Mouse (Mus musculus): ENCODE data around the gene Bid.
"Not testable (repeated sequence)": the region's sequence is repeated elsewhere in the genome, so short reads cannot be mapped to it uniquely, and the experiment has no call there.

Bid gene

GRCm38 (mm10) chr6:120934176-120934575, 17.5 kb upstream of the Bid start:
- DNase-seq (ENCODE audit: low spot score): no peak

GRCm38 (mm10) chr6:120933670-120934069, 17.0 kb upstream of the Bid start:
- DNase-seq (ENCODE audit: low spot score): no peak

GRCm38 (mm10) chr6:120932597-120932996, 15.9 kb upstream of the Bid start:
- no peak for DNase-seq (ENCODE audit: low spot score)

- no peak for DNase-seq (ENCODE audit: low spot score)
These were observed 14.0 kb upstream of the Bid start for GRCm38 (mm10) chr6:120930450-120931306.

- DNase-seq (ENCODE audit: low spot score): no peak
These were observed 12.8 kb upstream of the Bid start for GRCm38 (mm10) chr6:120929421-120929820.

- no peak for DNase-seq (ENCODE audit: low spot score)
These were observed 11.1 kb upstream of the Bid start for GRCm38 (mm10) chr6:120927765-120928164.

GRCm38 (mm10) chr6:120926880-120927279, 10.2 kb upstream of the Bid start:
- DNase-seq (ENCODE audit: low spot score): no peak

- DNase-seq (ENCODE audit: low spot score): not testable (repeated sequence)
These were observed 8.2 kb upstream of the Bid start for GRCm38 (mm10) chr6:120924791-120925321.

- no peak for DNase-seq (ENCODE audit: low spot score)
These were observed 1.3 kb upstream of the Bid start for GRCm38 (mm10) chr6:120917975-120918374.

GRCm38 (mm10) chr6:120916972-120917881, 574 bp upstream of the Bid start:
- not testable (repeated sequence) for DNase-seq (ENCODE audit: low spot score)

GRCm38 (mm10) chr6:120915649-120915975, 1.0 kb downstream of the Bid start:
- no peak for DNase-seq (ENCODE audit: low spot score)

- DNase-seq (ENCODE audit: low spot score): no peak
These were observed 1.6 kb downstream of the Bid start for GRCm38 (mm10) chr6:120914911-120915648.

GRCm38 (mm10) chr6:120914533-120914910, 2.1 kb downstream of the Bid start:
- DNase-seq (ENCODE audit: low spot score): no peak

GRCm38 (mm10) chr6:120913783-120914182, 2.9 kb downstream of the Bid start:
- no peak for DNase-seq (ENCODE audit: low spot score)

- DNase-seq (ENCODE audit: low spot score): no peak
These were observed 3.7 kb downstream of the Bid start for GRCm38 (mm10) chr6:120912931-120913330.

GRCm38 (mm10) chr6:120911213-120912007, 5.2 kb downstream of the Bid start:
- DNase-seq (ENCODE audit: low spot score): no peak

- DNase-seq (ENCODE audit: low spot score): no peak
These were observed 7.2 kb downstream of the Bid start for GRCm38 (mm10) chr6:120909501-120909900.

GRCm38 (mm10) chr6:120907876-120908597, 8.6 kb downstream of the Bid start:
- not testable (repeated sequence) for DNase-seq (ENCODE audit: low spot score)

GRCm38 (mm10) chr6:120906521-120906920, 10.1 kb downstream of the Bid start:
- DNase-seq (ENCODE audit: low spot score): no peak

GRCm38 (mm10) chr6:120905111-120905510, 11.5 kb downstream of the Bid start:
- no peak for DNase-seq (ENCODE audit: low spot score)

GRCm38 (mm10) chr6:120903961-120904360, 12.7 kb downstream of the Bid start:
- DNase-seq (ENCODE audit: low spot score): no peak

Measured in layer of hippocampus, adult 9-10 months (tissue).